Mouse (Mus musculus): ENCODE data around the gene Nr2c2.
"Not testable (repeated sequence)": the region's sequence is repeated elsewhere in the genome, so short reads cannot be mapped to it uniquely, and the experiment has no call there.

Gene Nr2c2

GRCm38 (mm10) chr6:92091130-92091591 lies at the start of gene Nr2c2:
Gene Nr2c2 (plus strand): TSS chr6:92091390.
- peak; percentile 66 to 86 for DNase-seq (ENCODE audit: low spot score in 2 of 2)

- no peak for DNase-seq (ENCODE audit: low spot score in 2 of 2)
These were observed 49.1 kb upstream of the Nr2c2 start for GRCm38 (mm10) chr6:92042055-92042454.

- no peak for DNase-seq (ENCODE audit: low spot score in 2 of 2)
These were observed 48.3 kb upstream of the Nr2c2 start for GRCm38 (mm10) chr6:92042850-92043249.

- DNase-seq (ENCODE audit: low spot score in 2 of 2), result no peak
These were observed 33.4 kb upstream of the Nr2c2 start for GRCm38 (mm10) chr6:92057768-92058167.

GRCm38 (mm10) chr6:92061725-92062124 lies 29.5 kb upstream of the Nr2c2 start:
- DNase-seq (ENCODE audit: low spot score in 2 of 2), result no peak

- no peak for DNase-seq (ENCODE audit: low spot score in 2 of 2)
These were observed 27.7 kb upstream of the Nr2c2 start for GRCm38 (mm10) chr6:92063452-92063851.

- DNase-seq (ENCODE audit: low spot score in 2 of 2), result peak in 1 of 2 experiments; percentile 34
These were observed 27.1 kb upstream of the Nr2c2 start for GRCm38 (mm10) chr6:92064101-92064500.

- DNase-seq (ENCODE audit: low spot score in 2 of 2), result peak in 1 of 2 experiments; percentile 40
These were observed 25.3 kb upstream of the Nr2c2 start for GRCm38 (mm10) chr6:92065721-92066496.

- DNase-seq (ENCODE audit: low spot score in 2 of 2), result peak in 1 of 2 experiments; percentile 67
These were observed 23.9 kb upstream of the Nr2c2 start for GRCm38 (mm10) chr6:92067146-92067790.

GRCm38 (mm10) chr6:92071121-92071839 lies 19.9 kb upstream of the Nr2c2 start:
- no peak for DNase-seq (ENCODE audit: low spot score in 2 of 2)

- DNase-seq (ENCODE audit: low spot score in 2 of 2), result no peak
These were observed 10.5 kb upstream of the Nr2c2 start for GRCm38 (mm10) chr6:92080730-92081129.

- DNase-seq (ENCODE audit: low spot score in 2 of 2), result no peak
These were observed 8.4 kb upstream of the Nr2c2 start for GRCm38 (mm10) chr6:92082756-92083155.

GRCm38 (mm10) chr6:92084932-92085331 lies 6.3 kb upstream of the Nr2c2 start:
- peak in 1 of 2 experiments; percentile 40 for DNase-seq (ENCODE audit: low spot score in 2 of 2)

- not testable (repeated sequence) for DNase-seq (ENCODE audit: low spot score in 2 of 2)
These were observed 2.0 kb upstream of the Nr2c2 start for GRCm38 (mm10) chr6:92089141-92089540.

GRCm38 (mm10) chr6:92089982-92090381 lies 1.2 kb upstream of the Nr2c2 start:
- no peak for DNase-seq (ENCODE audit: low spot score in 2 of 2)

- no peak for DNase-seq (ENCODE audit: low spot score in 2 of 2)
These were observed 693 bp upstream of the Nr2c2 start for GRCm38 (mm10) chr6:92090497-92090896.

- DNase-seq (ENCODE audit: low spot score in 2 of 2), result peak; percentile 96 to 100
These were observed 738 bp downstream of the Nr2c2 start for GRCm38 (mm10) chr6:92091767-92092489.

GRCm38 (mm10) chr6:92092737-92093136 lies 1.5 kb downstream of the Nr2c2 start:
- no peak for DNase-seq (ENCODE audit: low spot score in 2 of 2)

GRCm38 (mm10) chr6:92093869-92094268 lies 2.7 kb downstream of the Nr2c2 start:
- no peak for DNase-seq (ENCODE audit: low spot score in 2 of 2)

GRCm38 (mm10) chr6:92100679-92101360 lies 9.6 kb downstream of the Nr2c2 start:
- no peak for DNase-seq (ENCODE audit: low spot score in 2 of 2)

- DNase-seq (ENCODE audit: low spot score in 2 of 2), result peak in 1 of 2 experiments; percentile 29
These were observed 33.4 kb downstream of the Nr2c2 start for GRCm38 (mm10) chr6:92124547-92124946.
